Mouse (Mus musculus) frontal cortex, postnatal 10 days (tissue): ENCODE measurements around the gene Ica1.

Source experiments
- DNase-seq, 2 experiments: peaks; one replicate each; pipeline ENCODE4 v3.0.0; 2022; ENCODE audit warnings: low spot score in 2 of 2, mixed read lengths in 1 of 2

Gene Ica1

GRCm38 (mm10) chr6:8691199-8691975 is 86.9 kb downstream of the Ica1 start:
- DNase-seq = no peak

- DNase-seq = no peak
These were observed 87.8 kb downstream of the Ica1 start for GRCm38 (mm10) chr6:8690441-8690840.

GRCm38 (mm10) chr6:8686678-8687580 is 91.4 kb downstream of the Ica1 start:
- DNase-seq = no peak

GRCm38 (mm10) chr6:8683379-8683778 is 94.9 kb downstream of the Ica1 start:
- DNase-seq = peak in 1 of 2 experiments; percentile 42

DNA sequence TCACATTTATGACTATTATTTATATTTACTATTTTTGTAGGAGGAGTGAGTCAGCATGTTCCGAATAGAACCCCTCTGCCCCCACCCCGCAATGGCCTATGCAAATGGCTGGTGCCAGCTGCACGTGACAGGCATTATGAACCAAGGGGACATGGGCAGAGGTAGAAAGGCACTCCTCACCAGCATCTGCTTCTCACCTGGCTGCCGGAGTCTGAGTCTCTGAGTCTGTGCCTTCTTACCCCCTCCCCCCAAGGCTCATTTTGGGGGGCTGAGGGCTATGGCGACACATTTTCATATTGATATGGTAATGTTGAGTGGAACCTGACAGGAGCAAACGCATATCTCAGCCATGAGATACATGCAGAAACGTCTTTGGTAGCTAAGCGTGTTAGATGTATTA is 97.4 kb downstream of the Ica1 start:
- DNase-seq = no peak

GRCm38 (mm10) chr6:8673013-8673412 is 105.3 kb downstream of the Ica1 start:
- DNase-seq = no peak

- DNase-seq = no peak
These were observed 108.9 kb downstream of the Ica1 start for GRCm38 (mm10) chr6:8669343-8669742.

- DNase-seq = no peak
These were observed 110.1 kb downstream of the Ica1 start for GRCm38 (mm10) chr6:8668013-8668811.

GRCm38 (mm10) chr6:8665786-8666185 is 112.5 kb downstream of the Ica1 start:
- DNase-seq = no peak

- DNase-seq = no peak
These were observed 113.3 kb downstream of the Ica1 start for GRCm38 (mm10) chr6:8664956-8665355.

DNA sequence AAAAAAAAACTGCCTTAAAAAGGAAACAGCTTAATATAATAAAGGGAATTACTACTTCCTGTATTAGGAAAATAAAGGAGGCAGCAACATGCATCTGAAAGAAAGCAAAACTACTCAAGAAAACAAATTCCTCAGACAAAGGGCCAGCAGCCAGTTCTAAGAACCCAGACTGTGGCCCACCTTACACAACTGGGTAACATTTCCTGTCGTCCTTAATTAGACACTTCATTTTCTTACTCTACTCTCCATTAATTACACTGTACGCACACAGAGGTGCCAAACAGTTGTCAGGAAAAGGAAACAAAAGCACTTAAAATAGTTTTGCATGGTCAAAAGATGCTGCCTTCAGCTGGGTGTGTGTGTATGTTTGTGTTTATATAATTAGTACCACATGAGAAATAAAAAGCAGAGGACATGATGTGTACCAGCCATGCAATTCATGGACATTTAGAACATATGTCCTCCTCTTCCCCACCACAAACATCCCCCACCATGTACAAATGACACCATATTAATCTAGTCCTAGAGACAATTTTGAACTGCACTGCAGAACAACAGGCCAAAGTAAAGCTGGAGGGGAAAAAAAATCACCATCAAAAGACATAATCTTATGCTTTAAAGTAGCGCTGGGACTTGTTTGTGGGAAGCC is 115.1 kb downstream of the Ica1 start:
- DNase-seq = no peak

- DNase-seq = no peak
These were observed 116.9 kb downstream of the Ica1 start for GRCm38 (mm10) chr6:8661404-8661803.

- no peak for DNase-seq
These were observed 118.2 kb downstream of the Ica1 start for GRCm38 (mm10) chr6:8660076-8660475.

DNA sequence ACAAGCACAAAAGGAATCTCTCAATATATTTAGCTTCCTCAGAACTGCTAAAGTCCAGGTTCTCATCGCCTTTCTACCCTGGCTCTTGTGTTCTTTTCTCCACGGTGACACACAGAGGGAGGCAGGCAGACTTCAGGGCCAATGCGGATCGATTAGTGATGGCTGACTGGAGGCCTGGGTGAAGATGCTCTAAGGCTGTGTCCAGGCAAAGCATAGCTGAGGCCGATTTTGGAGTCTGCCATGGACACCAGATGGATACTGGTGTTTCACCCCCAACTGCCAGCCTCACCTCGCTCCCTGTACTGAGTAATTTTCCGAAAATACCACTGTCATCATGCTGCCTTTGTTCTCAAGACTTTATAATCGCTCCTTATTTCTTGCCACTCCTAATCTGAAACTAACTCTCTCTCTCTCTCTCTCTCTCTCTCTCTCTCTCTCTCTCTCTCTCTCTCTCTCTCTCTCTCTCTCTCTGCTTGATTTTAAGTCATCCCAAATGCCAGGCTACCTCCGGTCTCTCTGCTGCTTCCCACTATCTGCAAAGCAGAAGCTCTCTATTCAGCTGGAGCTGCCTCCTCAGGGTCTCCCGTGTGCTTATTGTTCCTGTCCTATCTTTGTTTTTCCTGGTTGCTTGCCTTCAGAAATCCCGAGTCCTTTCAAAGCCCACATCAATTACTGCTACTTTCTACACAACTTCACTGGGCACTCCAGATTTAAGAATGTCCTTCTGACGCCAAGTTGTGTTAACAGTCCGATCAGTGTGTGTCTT is 118.9 kb downstream of the Ica1 start:
- no peak for DNase-seq

DNA sequence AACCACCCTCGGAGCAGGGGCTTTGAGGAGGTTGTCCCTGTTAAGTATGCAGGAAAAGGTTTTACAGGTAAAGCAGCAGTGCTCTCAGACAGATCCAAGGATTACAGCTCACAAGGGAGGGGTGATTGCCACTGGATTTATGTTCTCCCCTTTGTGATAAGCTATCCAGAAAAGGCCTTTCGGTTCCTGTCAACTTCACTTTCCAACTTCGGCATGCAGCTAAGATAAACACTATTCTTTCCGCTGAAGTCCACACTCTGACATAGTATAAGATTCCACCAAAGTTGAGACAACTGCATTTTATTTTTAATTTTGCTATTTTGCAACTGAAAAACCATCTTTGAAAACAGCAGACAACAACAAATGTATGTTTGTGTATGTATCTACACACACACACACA is 119.9 kb downstream of the Ica1 start:
- DNase-seq = no peak

GRCm38 (mm10) chr6:8657459-8657858 is 120.8 kb downstream of the Ica1 start:
- DNase-seq = no peak

- no peak for DNase-seq
These were observed 122.8 kb downstream of the Ica1 start for GRCm38 (mm10) chr6:8655454-8655853.

GRCm38 (mm10) chr6:8650413-8650812 is 127.9 kb downstream of the Ica1 start:
- DNase-seq = no peak

DNA sequence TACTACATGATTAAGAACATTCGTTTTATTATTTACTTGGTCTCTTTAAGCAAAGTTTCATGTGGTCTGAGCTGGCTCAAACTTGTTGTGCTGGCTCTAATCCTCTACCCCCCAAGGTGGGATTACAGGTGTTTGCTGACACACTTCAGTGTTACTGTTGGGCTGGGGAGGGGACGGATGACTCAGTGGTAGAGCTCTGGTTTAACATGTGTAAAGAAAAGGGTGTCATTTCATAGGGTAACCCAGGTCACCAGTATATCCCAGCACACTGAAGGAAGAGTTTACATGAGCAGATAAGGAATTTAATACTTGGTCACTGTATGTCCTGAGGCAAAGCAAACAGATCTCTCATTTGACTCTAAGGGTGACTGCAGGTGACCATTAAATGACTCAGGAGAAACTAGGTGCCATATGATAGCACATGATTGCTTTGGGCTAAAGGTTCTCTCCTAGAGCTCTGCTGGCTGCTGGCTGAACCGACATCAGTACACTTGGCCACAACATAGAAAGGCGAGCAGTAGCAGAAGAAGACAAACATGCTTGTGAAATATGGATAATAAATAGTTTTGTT is 128.9 kb downstream of the Ica1 start:
- DNase-seq = no peak

DNA sequence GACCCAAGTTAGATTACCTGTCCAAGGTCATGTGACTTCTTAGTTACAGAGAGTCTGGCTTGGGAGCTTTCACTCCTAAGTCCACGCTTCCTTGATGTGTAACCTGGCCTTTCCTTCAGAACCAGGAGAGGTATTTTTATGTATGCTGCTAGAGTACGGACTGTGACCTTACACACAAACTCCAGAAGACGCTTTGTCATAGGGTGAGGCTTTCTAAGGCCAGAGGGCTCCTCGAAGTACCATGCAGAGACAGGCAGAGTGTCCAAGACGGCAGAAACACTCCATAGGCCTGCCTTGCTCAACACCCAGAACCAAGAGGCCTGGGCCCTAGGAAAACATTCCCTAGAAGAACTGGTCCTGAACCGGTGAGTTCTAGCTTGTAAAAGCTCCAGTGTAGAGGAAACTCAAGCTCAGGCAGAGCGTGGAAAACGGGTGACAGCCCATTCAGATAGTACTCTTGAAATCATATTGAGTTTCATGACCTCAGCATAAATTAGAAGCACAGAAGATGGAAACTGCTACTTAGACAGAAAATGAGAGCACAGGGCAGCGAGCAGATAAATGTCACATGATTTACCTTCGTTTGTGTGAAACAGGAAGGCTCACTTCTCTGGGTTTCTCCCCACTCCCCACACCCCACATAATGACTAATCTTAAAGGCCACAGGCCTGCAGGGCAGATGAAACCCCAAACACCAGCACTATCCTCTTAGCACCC is 129.9 kb downstream of the Ica1 start:
- DNase-seq = no peak
